Mouse (Mus musculus) brain, embryonic 14.5 days (tissue): ENCODE results near the gene Olfr1123. TPM values are rescaled to one million over a fixed set of nuclear protein-coding genes. Genes with fewer than 3 reads are reported as not detected.
"Not testable (repeated sequence)": the region's sequence is repeated elsewhere in the genome, so short reads cannot be mapped to it uniquely, and the experiment has no call there.

ENCODE experiments used
- DNase-seq: peaks from one replicate; pipeline ENCODE4 v3.0.0-alpha.2; 2011; ENCODE audit warnings: low read depth
- CTCF ChIP-seq: fragments of 200-500 bp; IDR thresholded peaks from 2 replicates; pipeline ENCODE4 v1.5.1; 2012; ENCODE audit warnings: inconsistent platforms, mild to moderate bottlenecking, moderate library complexity, borderline replicate concordance; ENCODE audit not compliant: insufficient read depth, insufficient read length; ENCODE audit errors: extremely low read depth
- POLR2A ChIP-seq: fragments of 200-500 bp; IDR thresholded peaks from 2 replicates; pipeline ENCODE4 v1.6.1; 2012; ENCODE audit warnings: mild to moderate bottlenecking, inconsistent platforms, borderline replicate concordance; ENCODE audit not compliant: poor library complexity, insufficient read depth, insufficient read length, severe bottlenecking; ENCODE audit errors: extremely low read depth
- polyA plus RNA-seq: library from polyadenylated mRNA; depleted of rRNA; stranded (reverse); fragments of >200 nt; gene quantifications from 2 replicates; pipeline ENCODE4 v1.2.3, GENCODE M21; 2012; rRNA removed

Olfr1123 gene
- polyA plus RNA-seq, result not detected in 2 replicates

- TF ChIP-seq CTCF (no peak), POLR2A (no peak)
- no peak for DNase-seq
Observed at GRCm38 (mm10) chr2:87416335-87416734, at the start of gene Olfr1123. Olfr1123 (plus strand) TSS chr2:87416635.

DNA sequence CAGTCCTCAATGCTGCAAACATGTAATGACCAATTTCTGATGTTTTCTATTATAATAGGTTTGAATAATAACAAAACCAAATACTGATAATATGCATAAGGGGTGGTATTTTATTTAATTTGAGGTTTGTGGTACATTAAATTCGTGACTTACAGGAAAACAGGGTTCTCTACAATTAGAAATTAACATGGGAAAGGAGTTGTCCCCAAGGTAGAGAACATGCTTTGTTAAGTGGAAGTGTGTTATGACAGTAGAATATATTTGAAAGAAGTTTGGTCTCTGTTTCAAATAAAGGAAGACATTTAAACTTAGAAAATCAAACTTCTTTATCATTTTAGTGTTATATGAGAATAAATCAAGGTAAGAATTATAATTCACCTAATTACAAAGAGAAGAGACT, 46.8 kb upstream of the Olfr1123 start, which contains the start of gene Olfr1121:
Olfr1121 (plus strand) TSS at position 301 of the 400 bp plus-strand sequence.
- no peak for DNase-seq
- TF ChIP-seq CTCF, result no peak
- TF ChIP-seq POLR2A, result no peak

GRCm38 (mm10) chr2:87371726-87372125, 44.7 kb upstream of the Olfr1123 start:
- DNase-seq, result no peak
- TF ChIP-seq CTCF (no peak), POLR2A (no peak)

DNA sequence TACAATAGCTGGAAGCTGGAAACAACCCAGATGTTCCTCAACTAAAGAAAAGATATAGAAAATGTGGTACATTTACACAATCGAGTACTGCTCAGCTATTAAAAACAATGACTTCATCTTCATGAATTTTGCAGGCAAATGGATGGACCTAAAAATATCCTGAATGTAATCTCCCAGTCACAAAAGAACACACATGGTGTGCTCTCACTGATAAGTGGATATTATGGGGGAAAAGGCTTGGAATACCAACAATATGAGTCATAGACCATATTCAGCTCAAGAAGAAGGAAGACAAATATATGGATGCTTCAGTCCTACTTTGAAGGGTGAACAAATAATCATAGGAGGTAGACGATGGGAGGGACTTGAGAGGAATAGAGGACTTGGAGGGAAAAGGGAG, 32.5 kb upstream of the Olfr1123 start:
- DNase-seq, result no peak
- TF ChIP-seq CTCF, result no peak

DNA sequence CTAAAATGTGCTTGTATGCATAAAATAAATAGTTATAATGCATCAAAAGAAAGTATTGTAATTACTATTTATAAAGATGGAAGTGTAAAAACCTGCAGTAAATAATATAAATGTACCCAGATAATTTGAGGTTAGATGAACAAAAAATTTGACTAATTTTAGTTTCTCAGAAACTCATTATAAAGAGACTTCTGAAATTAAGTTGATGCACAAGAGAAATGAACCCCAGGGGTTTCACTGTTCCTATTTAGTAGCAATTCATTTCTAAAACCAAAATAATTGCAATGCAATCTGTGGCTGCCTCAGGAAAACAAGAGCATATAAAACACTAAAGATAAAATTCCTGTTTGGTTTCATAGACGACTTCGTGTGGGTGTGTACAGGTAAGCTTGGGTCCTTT, 30.9 kb upstream of the Olfr1123 start, which contains the start of gene Olfr1122:
Olfr1122 (plus strand) TSS at position 301 of the 400 bp plus-strand sequence.
- DNase-seq, result no peak
- TF ChIP-seq POLR2A (no peak), CTCF (no peak)

DNA sequence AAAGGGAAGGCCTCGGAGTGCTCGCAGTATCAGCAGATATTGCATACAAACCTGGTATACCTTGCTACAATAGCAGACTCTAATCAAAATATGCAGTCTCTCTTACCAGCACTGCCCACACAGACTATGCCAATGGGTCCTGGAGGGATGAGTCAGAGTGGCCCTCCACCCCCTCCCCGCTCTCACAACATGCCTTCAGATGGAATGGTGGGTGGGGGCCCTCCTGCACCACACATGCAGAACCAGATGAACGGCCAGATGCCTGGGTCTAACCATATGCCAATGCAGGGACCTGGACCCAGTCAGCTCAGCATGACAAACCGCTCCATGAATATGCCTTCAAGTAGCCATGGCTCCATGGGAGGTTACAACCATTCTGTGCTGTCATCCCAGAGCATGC, 22.8 kb upstream of the Olfr1123 start:
- DNase-seq, result not testable (repeated sequence)

DNA sequence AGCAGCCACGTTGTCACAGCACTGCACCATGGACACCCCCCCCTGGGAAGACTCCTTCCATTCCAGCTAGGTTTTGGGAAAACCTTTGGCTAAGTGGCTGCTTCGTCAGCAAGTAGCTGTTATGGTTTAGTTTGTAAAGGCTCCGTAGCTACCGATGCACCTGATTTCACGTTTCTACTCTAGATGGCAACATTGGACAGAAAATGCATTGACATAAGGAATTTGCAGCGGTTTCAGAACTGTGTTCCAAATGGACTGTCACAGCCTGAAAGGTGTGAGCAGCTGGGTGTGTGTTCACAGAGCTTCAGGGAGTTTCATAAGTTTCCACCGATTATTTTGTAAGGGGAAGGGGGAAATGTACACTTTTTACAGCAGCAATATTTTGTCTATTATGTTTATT, 21.7 kb upstream of the Olfr1123 start:
- peak; percentile 2 for DNase-seq

DNA sequence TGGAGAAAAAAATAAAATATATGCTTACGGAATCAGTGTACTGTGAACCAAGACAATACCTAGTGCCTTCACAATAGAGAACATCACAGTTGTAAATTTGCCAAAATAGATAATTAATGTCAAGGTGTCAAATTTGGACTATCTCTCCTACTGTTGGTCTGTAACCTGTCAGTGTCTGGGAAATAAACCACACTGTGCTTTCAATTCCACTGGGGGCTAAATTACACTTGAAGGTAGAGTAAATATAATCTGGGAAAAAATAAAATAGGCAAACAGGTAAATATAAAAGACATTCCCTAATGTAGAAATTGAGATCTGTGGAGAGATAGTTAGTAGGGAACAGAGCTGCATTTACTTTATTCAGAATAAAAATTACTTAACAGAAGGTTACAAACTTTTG, 13.5 kb downstream of the Olfr1123 start, which contains the start of gene Olfr1124:
Olfr1124 (plus strand) TSS at position 301 of the 400 bp plus-strand sequence.
- TF ChIP-seq CTCF (no peak), POLR2A (no peak)
- no peak for DNase-seq

GRCm38 (mm10) chr2:87437731-87438130, 21.3 kb downstream of the Olfr1123 start:
- TF ChIP-seq POLR2A (no peak), CTCF (no peak)
- DNase-seq, result no peak

GRCm38 (mm10) chr2:87453662-87454061, 37.2 kb downstream of the Olfr1123 start, which contains the start of gene Olfr1126:
Olfr1126 (plus strand) TSS chr2:87453962.
- no peak for TF ChIP-seq CTCF
- no peak for TF ChIP-seq POLR2A
- DNase-seq, result no peak

DNA sequence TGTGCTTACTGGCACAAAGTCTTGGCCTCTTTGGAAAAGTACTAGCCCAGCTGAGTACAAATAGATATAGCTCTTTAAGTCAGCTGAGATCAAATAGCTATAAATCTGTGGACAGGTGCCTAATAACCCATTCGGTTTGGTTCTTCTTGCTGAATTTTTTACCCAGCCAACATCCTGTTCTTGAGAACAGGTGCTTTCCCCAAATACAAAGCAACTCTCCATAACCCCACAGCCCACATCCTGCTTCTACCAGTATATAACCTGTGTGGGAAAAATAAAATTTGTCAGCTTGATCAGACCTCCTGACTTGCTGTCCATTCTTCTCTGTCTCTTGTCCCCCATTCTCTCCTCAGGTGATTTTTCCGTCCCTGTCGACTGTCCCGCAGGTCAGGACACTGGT, 45.3 kb downstream of the Olfr1123 start:
- no peak for TF ChIP-seq CTCF
- TF ChIP-seq POLR2A, result no peak
- DNase-seq, result no peak

Other genes with a start within 250 kb of the Olfr1123 start
- not detected in 2 replicates for gene Olfr1112, start 228.8 kb upstream of the Olfr1123 start, polyA plus RNA-seq
- not detected in 2 replicates for gene Olfr1113, start 207.7 kb upstream of the Olfr1123 start, polyA plus RNA-seq
- not detected in 2 replicates for gene Olfr1115, start 168.6 kb upstream of the Olfr1123 start, polyA plus RNA-seq
- gene Olfr1116, start 149.1 kb upstream of the Olfr1123 start, polyA plus RNA-seq, result not detected in 2 replicates
- gene Olfr1118, start 109.1 kb upstream of the Olfr1123 start, polyA plus RNA-seq, result not detected in 2 replicates
- not detected in 2 replicates for gene Olfr1120, start 61.8 kb upstream of the Olfr1123 start, polyA plus RNA-seq
- not detected in 2 replicates for gene Olfr1121, start 46.7 kb upstream of the Olfr1123 start, polyA plus RNA-seq
- gene Olfr1122, start 30.8 kb upstream of the Olfr1123 start, polyA plus RNA-seq, result not detected in 2 replicates
- not detected in 2 replicates for gene Olfr1124, start 13.6 kb downstream of the Olfr1123 start, polyA plus RNA-seq
- gene Olfr1126, start 37.3 kb downstream of the Olfr1123 start, polyA plus RNA-seq, result not detected in 2 replicates
- not detected in 2 replicates for gene Pramel7, start 80.5 kb downstream of the Olfr1123 start, polyA plus RNA-seq
- not detected in 2 replicates for gene Pramel6, start 89.9 kb downstream of the Olfr1123 start, polyA plus RNA-seq
- gene Olfr153, start 115.2 kb downstream of the Olfr1123 start, polyA plus RNA-seq, result not detected in 2 replicates
- gene Olfr1128, start 128.9 kb downstream of the Olfr1123 start, polyA plus RNA-seq, result not detected in 2 replicates
- gene Olfr1129, start 157.3 kb downstream of the Olfr1123 start, polyA plus RNA-seq, result not detected in 2 replicates
- gene Olfr1130, start 189.6 kb downstream of the Olfr1123 start, polyA plus RNA-seq, result not detected in 2 replicates
- gene Olfr1131, start 210.5 kb downstream of the Olfr1123 start, polyA plus RNA-seq, result not detected in 2 replicates
- not detected in 2 replicates for gene Olfr1132, start 220.9 kb downstream of the Olfr1123 start, polyA plus RNA-seq
- not detected in 2 replicates for gene Olfr1133, start 230.7 kb downstream of the Olfr1123 start, polyA plus RNA-seq
- not detected in 2 replicates for gene Olfr1134, start 241.8 kb downstream of the Olfr1123 start, polyA plus RNA-seq